Mouse (Mus musculus) brown adipose tissue, adult 24 weeks (tissue): ENCODE data around the gene Nmt1. TPM values are rescaled to one million over a fixed set of nuclear protein-coding genes. Genes with fewer than 3 reads are reported as not detected.

Source experiments
- H3K27ac ChIP-seq: fragments of 200-500 bp; replicated peaks from 2 replicates; pipeline ENCODE4 v1.5.1; 2012; ENCODE audit warnings: low read depth, mild to moderate bottlenecking, low read length
- H3K4me1 ChIP-seq: fragments of 200-500 bp; 2 replicates; pipeline ENCODE4 v1.6.1; 2012; ENCODE audit warnings: low read length, mixed read lengths; ENCODE audit not compliant: control insufficient read depth, insufficient read depth, insufficient read length
- H3K4me3 ChIP-seq: fragments of 200-500 bp; 2 replicates; pipeline ENCODE4 v1.5.1; 2012; ENCODE audit warnings: low read depth, mild to moderate bottlenecking, low read length, moderate library complexity; ENCODE audit not compliant: insufficient read depth
- polyA plus RNA-seq: library from polyadenylated mRNA; stranded (reverse); fragments of >200 nt; gene quantifications from 2 replicates; pipeline ENCODE4 v1.2.4, GENCODE M21; 2012; ENCODE audit not compliant: missing spikeins, insufficient read depth, insufficient read length

Gene Nmt1
- polyA plus RNA-seq, 1 experiment = 52.6 TPM

DNA sequence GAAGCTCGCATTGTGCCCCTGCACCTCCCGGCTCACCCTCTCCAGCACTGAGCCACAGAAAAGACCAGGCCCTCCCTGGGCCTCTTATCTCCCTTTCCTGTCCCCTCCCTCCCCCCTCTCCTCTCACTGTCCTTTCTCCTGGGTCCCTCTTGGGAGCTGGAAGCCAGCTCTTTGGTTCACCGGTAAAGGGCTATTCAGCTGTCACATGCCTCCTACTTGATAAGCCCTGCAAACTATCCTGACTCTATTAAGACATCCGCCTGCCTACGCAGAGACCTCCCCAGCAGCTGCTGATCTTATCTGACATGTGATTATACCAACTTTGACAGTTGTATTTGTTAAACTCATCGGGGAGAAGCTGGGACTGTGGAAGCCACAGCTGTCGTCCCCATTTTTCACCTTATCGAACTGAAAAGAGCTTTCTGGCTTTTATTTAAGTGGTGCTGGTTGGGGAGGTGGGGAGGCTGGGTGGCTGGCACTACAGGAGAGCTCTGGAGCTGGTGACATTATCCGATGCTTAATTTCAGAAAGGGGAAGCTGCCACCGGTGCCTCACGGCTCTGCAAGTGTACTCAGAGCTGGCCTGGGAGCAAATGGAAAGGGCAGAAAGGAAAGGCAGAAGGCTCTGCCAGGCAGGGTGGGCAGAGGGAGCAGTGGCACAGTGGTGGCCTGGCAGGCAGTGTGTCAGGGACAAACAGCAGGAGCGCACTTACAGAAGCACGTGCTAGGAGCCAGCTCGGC lies 29.2 kb upstream of the Nmt1 start:
- H3K4me3 ChIP-seq = no peak overlapping the region
- no peak overlapping the region for H3K27ac ChIP-seq
- H3K4me1 ChIP-seq = no peaks in the 10 kb centered on the region

GRCm38 (mm10) chr11:102999317-102999970 lies 28.5 kb upstream of the Nmt1 start:
- H3K4me3 ChIP-seq = no peak overlapping the region
- no peak overlapping the region for H3K27ac ChIP-seq
- no peaks in the 10 kb centered on the region for H3K4me1 ChIP-seq

GRCm38 (mm10) chr11:103000111-103000510 lies 27.9 kb upstream of the Nmt1 start:
- no peak overlapping the region for H3K27ac ChIP-seq
- H3K4me3 ChIP-seq = no peak overlapping the region
- peaks cover 3% of the 10 kb centered on the region; the same call in 1 of the 2 replicates for H3K4me1 ChIP-seq

DNA sequence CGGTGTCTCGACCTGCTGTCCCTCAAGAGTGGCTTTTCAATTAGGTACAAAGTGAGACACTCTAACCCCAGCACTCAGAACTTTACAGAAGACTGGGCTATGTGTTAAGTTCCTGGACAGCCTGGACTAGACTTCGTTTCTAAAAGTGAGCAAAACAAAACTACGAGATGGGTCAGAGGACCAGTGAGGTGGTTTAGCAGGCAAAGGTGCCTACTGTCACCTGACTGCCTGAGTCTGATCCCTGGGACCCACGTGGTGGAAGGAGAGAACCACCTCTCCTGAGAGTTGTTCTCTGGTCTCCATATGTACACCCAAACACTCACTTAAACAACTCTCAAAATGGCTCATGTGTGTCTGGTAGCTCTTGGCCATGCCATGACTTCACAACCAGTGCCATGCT lies 26.9 kb upstream of the Nmt1 start:
- Histone ChIP-seq H3K4me3 (no peak overlapping the region), H3K27ac (no peak overlapping the region), H3K4me1 (peaks cover 7% of the 10 kb centered on the region; the same call in 1 of the 2 replicates)

DNA sequence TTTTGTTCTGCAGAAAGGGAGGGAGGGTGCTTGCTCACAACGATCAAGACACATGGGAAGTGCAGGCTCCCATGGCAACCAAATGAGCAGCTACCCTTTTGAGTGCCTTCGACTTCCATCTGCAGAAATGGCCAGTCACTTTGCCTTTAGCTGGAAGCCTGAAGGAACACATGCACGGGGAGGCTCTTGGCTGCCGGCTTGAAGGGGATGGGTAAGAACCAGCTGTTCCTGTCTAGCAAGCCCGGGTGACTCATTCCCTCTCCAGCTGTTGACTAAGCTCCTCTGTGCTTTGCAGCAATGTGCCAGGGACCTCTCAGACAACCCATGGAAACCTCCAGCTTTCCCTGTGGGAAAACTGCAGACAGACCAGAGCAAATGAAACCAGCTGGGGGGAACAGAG lies 24.8 kb upstream of the Nmt1 start:
- H3K4me3 ChIP-seq = no peak overlapping the region
- peaks cover 10% of the 10 kb centered on the region for H3K4me1 ChIP-seq
- H3K27ac ChIP-seq = no peak overlapping the region

DNA sequence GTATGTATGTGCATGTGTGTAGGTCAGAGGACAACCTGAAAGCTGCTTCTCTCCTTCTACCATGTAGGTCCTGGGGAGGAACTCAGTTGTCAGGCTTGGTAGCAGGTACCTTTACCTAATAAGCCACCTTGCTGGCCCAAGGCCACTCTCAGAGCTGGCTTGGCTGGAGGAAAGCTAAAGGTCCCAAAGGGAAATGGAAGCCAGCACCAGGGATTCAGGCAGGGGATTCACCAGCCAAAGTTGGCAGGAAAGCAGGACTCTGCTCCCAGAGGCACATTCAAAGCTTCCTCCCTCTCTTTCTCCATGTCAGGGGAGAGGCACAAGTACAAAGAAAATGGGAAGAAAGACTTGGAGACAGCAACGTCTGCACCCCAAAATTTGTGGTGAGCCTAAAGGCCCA lies 23.1 kb upstream of the Nmt1 start:
- H3K27ac ChIP-seq = 0 out of 2 replicates have a peak overlapping the region, but pooled peaks have one; percentile 8
- H3K4me1 ChIP-seq = peaks cover 10% of the 10 kb centered on the region
- no peak overlapping the region for H3K4me3 ChIP-seq

DNA sequence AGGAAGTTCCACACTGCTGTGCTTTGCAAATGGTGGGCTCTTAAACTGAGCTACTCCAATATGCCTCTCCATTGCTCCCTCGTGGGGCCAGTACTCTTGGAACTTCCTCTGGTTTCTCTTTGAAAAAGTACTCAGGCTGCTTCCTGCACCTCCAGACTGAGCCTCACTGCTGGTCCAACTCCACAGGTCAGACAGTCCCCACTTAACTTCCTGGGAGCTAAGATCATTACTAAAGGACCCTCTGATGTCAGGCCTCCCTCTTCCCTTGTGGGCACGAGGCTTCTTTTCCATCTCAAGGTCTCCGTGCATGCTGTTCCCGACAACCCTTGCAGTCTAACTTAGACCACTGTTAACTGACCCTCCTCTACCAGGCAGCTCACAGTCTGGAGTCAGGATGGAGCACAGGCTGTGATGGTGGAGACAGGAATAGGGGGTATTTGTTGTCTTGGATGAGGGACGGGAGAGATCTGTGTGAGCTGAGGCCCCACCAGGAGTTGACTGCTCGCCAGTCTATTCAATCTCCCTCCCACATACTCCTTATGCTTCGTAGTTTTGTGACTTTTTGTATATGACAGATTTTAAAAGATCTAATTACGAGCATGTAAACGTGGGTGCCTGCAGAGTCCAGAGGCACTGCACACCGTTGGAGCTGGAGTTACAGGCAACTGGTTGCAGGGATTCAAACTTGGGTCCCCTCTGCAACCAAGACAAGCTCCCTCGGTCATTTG lies 22.6 kb upstream of the Nmt1 start:
- Histone ChIP-seq H3K27ac (0 out of 2 replicates have a peak overlapping the region, but pooled peaks have one; percentile 11), H3K4me1 (peaks cover 10% of the 10 kb centered on the region)

DNA sequence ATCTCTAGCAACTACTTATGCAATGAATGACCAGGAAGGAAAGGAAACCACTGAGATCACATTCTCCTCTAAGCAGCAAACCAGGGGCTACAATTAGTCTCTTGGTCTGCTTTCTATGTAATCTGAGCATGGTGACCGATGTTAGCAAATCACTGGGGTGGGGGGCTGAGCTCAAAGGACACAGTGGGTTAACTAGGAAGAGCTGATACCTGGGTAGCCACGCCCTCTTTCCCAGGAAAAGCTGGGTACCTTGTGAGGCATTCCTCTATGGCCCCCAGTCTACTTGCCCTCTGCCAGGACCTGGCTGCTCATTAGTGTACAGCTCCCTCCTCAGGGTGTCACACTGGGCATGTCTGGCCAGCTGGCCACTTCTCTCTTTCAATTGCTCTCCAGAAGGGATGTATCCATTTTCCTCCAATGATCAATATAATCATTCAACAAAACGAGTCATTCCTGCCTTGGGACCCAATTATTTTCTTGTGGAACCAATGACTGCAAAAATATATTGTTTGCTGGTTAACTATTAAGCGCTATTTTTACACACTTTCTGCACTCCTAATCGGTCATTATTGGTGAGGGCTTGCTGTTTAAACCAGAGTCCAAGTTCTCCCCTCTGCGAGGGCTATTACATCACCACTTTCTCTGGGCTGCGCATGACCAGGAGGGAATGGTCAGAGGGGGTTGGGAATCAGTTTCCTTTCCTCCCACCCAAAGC lies 21.5 kb upstream of the Nmt1 start:
- Histone ChIP-seq H3K27ac (peak overlapping the region; percentile 26; the same call in 1 of the 2 replicates), H3K4me3 (no peak overlapping the region), H3K4me1 (peaks cover 10% of the 10 kb centered on the region)

More for the DNA sequence above, 22.6 kb upstream of the Nmt1 start:
- H3K4me3 ChIP-seq = no peak overlapping the region

- Histone ChIP-seq H3K4me3 (no peak overlapping the region), H3K27ac (no peak overlapping the region), H3K4me1 (peaks cover 10% of the 10 kb centered on the region)
Measured at GRCm38 (mm10) chr11:103007001-103007340, 21.0 kb upstream of the Nmt1 start.

GRCm38 (mm10) chr11:103008558-103008957 lies 19.4 kb upstream of the Nmt1 start:
- Histone ChIP-seq H3K4me3 (no peak overlapping the region), H3K4me1 (peaks cover 10% of the 10 kb centered on the region), H3K27ac (no peak overlapping the region)

DNA sequence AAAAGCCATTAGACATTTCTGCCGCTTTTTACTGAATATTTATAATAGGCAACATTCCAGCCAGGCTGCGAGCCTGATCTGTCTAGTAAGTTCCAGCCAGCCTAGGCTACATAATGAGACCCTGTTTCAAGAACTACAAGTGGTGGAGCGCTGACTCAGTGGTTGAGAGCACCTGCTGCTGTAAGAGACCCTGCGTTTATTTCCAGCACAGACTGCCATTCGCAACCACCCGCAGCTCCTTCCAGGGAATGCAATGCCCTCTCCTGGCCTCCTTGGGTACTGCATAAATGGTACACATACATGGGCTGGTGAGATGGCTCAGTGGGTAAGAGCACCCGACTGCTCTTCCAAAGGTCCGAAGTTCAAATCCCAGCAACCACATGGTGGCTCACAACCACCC lies 18.8 kb upstream of the Nmt1 start:
- no peak overlapping the region for H3K27ac ChIP-seq
- no peak overlapping the region for H3K4me3 ChIP-seq
- peaks cover 10% of the 10 kb centered on the region for H3K4me1 ChIP-seq

DNA sequence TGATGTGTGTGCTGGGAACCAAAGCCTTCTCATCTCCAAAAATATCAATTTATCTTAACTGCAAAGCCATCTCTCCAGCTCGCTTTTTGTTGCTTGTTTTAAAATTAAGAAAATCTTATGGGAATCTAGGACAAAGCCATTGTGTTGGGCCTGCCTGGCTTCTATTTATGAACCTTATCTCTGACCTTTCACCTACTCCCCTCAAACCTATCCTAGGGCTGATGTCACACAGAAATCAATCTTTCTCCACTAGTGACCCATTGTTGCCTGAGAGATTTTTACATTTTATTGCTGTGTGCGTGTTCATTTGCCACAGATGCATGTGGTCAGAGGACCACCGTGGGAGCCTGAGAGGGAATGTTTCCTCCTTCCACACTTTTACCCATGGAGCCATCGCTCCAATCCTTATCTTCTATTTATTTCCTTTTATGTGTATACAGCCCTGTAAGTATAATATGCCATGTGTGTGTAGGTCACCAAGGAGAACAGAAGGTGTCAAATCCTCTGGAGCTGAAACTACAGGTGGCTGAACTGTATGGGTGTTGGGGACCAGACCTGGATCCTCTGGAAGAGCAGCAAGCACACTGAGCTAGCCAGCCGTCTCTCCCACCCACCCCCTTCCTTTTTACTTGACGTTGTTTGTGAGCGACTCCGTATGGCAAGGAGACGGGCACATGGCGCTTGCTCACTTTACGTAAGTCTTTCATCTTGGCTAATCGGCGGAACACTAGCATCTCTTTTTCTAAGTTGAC lies 17.4 kb upstream of the Nmt1 start:
- Histone ChIP-seq H3K27ac (no peak overlapping the region), H3K4me1 (peaks cover 2% of the 10 kb centered on the region; the same call in 1 of the 2 replicates)

DNA sequence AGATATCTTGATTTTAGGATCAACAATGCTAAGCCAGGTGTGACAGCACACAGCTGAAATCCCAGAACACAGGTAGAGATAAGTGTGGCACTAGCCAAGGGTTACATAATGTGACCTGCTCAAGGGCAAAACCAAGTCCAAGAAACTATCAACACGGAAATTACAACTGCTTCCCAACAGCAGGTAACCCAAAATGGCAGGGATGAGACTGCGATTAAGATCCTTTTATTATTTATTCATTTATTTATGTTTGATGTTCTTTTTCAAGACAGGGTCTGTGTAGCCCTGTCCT lies 16.8 kb upstream of the Nmt1 start:
- no peak overlapping the region for H3K27ac ChIP-seq
- H3K4me3 ChIP-seq = no peak overlapping the region
- H3K4me1 ChIP-seq = peaks cover 2% of the 10 kb centered on the region; the same call in 1 of the 2 replicates

More for the DNA sequence above, 17.4 kb upstream of the Nmt1 start:
- H3K4me3 ChIP-seq = no peak overlapping the region
